Mouse (Mus musculus) gastrocnemius, postnatal 25 days (tissue): ENCODE results near the gene Olfr51. TPM values are rescaled to one million over a fixed set of nuclear protein-coding genes. Genes with fewer than 3 reads are reported as not detected.

Experiments used
- total RNA-seq, 2 experiments: library from RNA; stranded (reverse); gene quantifications; 1 replicate in 1 of 2; 2 replicates in 1 of 2; pipeline ENCODE4 v1.2.3; 2021

The Olfr51 gene
- total RNA-seq, 2 experiments from 2014 or later: not detected

Other genes starting within 250 kb of the Olfr51 start
- gene Zfp354c, start 175.9 kb upstream of the Olfr51 start, total RNA-seq: 1 to 10 TPM; 4.3 to 5.0 TPM
- gene Zfp879, start 162.0 kb upstream of the Olfr51 start, total RNA-seq: 1 to 10 TPM; 1.6 to 1.8 TPM
- not detected for gene Grm6, start 152.9 kb upstream of the Olfr51 start, total RNA-seq
- gene Zfp454, start 115.9 kb upstream of the Olfr51 start, total RNA-seq: 1 to 10 TPM; 1.8 TPM
- 1 to 10 TPM; 4.5 to 5.4 TPM for gene Zfp2, start 87.4 kb upstream of the Olfr51 start, total RNA-seq
- gene Zfp354b, start 72.0 kb upstream of the Olfr51 start, total RNA-seq: 1 to 10 TPM; 1.3 to 1.7 TPM
- not detected for gene 4933414I15Rik, start 59.8 kb upstream of the Olfr51 start, total RNA-seq
- not detected for gene Prop1, start 49.8 kb upstream of the Olfr51 start, total RNA-seq
- gene Olfr1378, start 37.1 kb upstream of the Olfr51 start, total RNA-seq: not detected
- not detected for gene Olfr1377, start 21.6 kb upstream of the Olfr51 start, total RNA-seq
- not detected for gene Olfr54, start 10.6 kb downstream of the Olfr51 start, total RNA-seq
- not detected for gene Olfr1375, start 44.5 kb downstream of the Olfr51 start, total RNA-seq
- gene Zfp354a, start 55.7 kb downstream of the Olfr51 start, total RNA-seq: 1 to 10 TPM; 3.4 to 4.0 TPM
- not detected for gene Gm12569, start 216.9 kb downstream of the Olfr51 start, total RNA-seq